Mouse (Mus musculus): Measurements from ENCODE around the gene Gpr19.

DNA sequence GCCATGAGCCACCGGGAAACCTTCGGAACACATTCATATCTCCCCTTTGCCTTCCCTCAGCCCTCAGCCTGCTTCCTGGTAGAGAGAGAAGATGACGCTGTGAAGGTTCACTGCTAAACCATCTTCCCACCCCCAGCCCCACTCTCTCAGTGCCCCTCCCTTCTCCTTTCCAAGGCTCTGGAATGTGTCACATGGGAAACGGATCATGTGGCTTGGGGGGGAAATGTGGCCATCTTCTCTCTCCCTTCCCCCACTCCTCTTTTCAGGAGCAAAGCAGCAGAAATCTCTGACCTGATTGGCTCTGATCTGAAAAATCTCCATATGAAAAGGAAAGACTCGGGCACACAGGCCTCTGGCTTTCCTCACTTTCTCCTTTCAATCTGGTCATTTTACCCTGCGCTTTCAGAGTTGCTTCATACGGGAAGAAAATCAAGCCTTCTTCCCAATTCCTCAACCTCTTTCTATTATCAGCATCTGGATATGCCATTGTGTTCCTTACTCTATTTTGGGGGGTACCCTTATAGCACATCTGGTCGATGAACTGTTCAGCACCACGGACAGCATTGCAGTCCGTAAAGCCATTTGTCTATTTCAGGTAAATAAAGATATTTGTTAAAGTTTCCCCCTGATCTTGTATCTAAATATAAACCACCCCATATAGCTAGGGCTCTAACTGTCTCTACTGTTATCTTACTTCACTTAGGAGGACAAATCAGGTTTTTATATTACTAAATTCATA is 10.5 kb downstream of the Gpr19 start:
- TF ChIP-seq MYOD1 (IDR thresholded peaks at IDR 0.05; ENCODE audit: control insufficient read depth, insufficient read length, low read depth): no peak
- no peak for TF ChIP-seq CTCF (IDR thresholded peaks at IDR 0.05; ENCODE audit: control insufficient read depth, insufficient read depth, insufficient read length)
- no peak for TF ChIP-seq MAX (IDR thresholded peaks at IDR 0.05)
- no peak for TF ChIP-seq FOSL1 (IDR thresholded peaks at IDR 0.05; ENCODE audit: insufficient read depth, low read length, poor library complexity, severe bottlenecking)
- no peak for TF ChIP-seq CEBPB (IDR thresholded peaks at IDR 0.05; ENCODE audit: low read depth)
- no peak for TF ChIP-seq MYOG (IDR thresholded peaks at IDR 0.05; ENCODE audit: control insufficient read depth, extremely low read depth, insufficient read length)
- TF ChIP-seq USF1 (IDR thresholded peaks at IDR 0.05; ENCODE audit: low read depth): no peak
